Mouse (Mus musculus) forebrain, postnatal 0 days (tissue): ENCODE results near the gene Gm8251. TPM values are rescaled to one million over a fixed set of nuclear protein-coding genes. Genes with fewer than 3 reads are reported as not detected.
A peak's percentile ranks its signal among the peaks of the same experiment; 100 is the strongest.

Source experiments
- ATAC-seq: fragments of 200-750 bp; cut with Nextera tagmentation; 2 replicates; pipeline ENCODE4 v1.8.0; 2017; ENCODE audit warnings: mild to moderate bottlenecking, moderate library complexity
- DNase-seq: peaks from one replicate; pipeline ENCODE4 v3.0.0-alpha.2; 2015
- H3K27ac ChIP-seq: fragments of 300-500 bp; sonication (generic); 2 replicates; pipeline ENCODE4 v1.5.1; 2014; ENCODE audit warnings: low read depth, mild to moderate bottlenecking, antibody characterized with exemption, low read length, moderate library complexity, mixed read lengths
- H3K27me3 ChIP-seq: fragments of 300-500 bp; sonication (generic); 2 replicates; pipeline ENCODE4 v1.6.1; 2014; ENCODE audit warnings: mild to moderate bottlenecking, low read length, mixed read lengths; ENCODE audit not compliant: insufficient read depth
- H3K36me3 ChIP-seq: fragments of 300-500 bp; sonication (generic); 2 replicates; pipeline ENCODE4 v1.6.1; 2014; ENCODE audit warnings: mild to moderate bottlenecking, moderate library complexity; ENCODE audit not compliant: insufficient read depth
- H3K4me1 ChIP-seq: fragments of 300-500 bp; sonication (generic); 2 replicates; pipeline ENCODE4 v1.6.1; 2014; ENCODE audit warnings: antibody characterized with exemption; ENCODE audit not compliant: insufficient read depth
- H3K4me2 ChIP-seq: fragments of 300-500 bp; sonication (generic); 2 replicates; pipeline ENCODE4 v1.6.1; 2014; ENCODE audit warnings: low read depth, mild to moderate bottlenecking, moderate library complexity
- H3K4me3 ChIP-seq: fragments of 300-500 bp; sonication (generic); 2 replicates; pipeline ENCODE4 v1.5.1; 2014; ENCODE audit warnings: low read depth, low read length, mixed read lengths
- H3K9ac ChIP-seq: fragments of 300-500 bp; sonication (generic); 2 replicates; pipeline ENCODE4 v1.6.1; 2014; ENCODE audit warnings: mild to moderate bottlenecking
- H3K9me3 ChIP-seq: fragments of 300-500 bp; sonication (generic); 2 replicates; pipeline ENCODE4 v1.6.1; 2016; ENCODE audit warnings: low read length
- CTCF ChIP-seq: sonication (generic); IDR thresholded peaks from 2 replicates; pipeline ENCODE4 v1.5.1; 2016; ENCODE audit warnings: antibody characterized with exemption, control low read depth, low read depth
- WGBS: fragments of 180-500 bp; shearing (Covaris S2); extraction: QIAGEN DNeasy Blood & Tissue Kit; methylation state at CpG from one replicate; pipeline ENCODE4 v1.1.7; 2014; 5-methylcytosine and 5-hydroxymethylcytosine counted together
- polyA plus RNA-seq: library from polyadenylated mRNA; unstranded; fragments of >200 nt; fragmentation: Nextera tagmentation; extraction: Ambion mirVana; gene quantifications from 2 replicates; pipeline ENCODE4 v1.2.1, GENCODE M21; 2015
- total RNA-seq: library from RNA; depleted of rRNA; stranded (reverse); fragments of >200 nt; gene quantifications from 2 replicates; pipeline ENCODE4 v1.2.3, GENCODE M21; 2014; rRNA removed

The Gm8251 gene
- 0.05 TPM in 1 of 2 replicates, not detected in the other for total RNA-seq
- polyA plus RNA-seq: not detected in 2 replicates

DNA sequence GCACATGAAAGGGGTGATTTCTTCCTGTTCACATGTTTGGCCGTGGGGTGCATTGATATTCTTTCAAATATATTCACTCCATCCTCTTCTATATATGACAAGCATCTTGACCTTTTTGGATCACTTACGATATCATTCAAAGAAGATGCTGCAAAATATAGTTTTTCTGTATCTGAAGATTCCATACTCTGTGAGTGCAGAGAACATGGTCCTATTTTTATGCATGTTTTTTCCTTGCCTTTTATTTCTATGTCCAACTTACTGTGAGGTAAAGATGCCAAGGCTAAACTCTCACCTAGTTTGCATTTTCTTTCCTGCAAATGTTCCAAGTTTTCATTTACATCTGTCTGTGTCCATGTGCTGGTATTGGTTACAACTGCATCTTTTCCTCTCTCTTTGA lies at the start of gene Gm8251:
Gm8251 (minus strand) TSS at position 101 of the 400 bp plus-strand sequence.
- Histone ChIP-seq H3K9me3 (no peaks in the 10 kb centered on the region), H3K27me3 (no peaks in the 10 kb centered on the region), H3K27ac (no peak within 1 kb of the TSS), H3K4me2 (no peak within 1 kb of the TSS), H3K9ac (no peak within 1 kb of the TSS), H3K36me3 (no peaks in the 10 kb centered on the region), H3K4me1 (no peaks in the 10 kb centered on the region), H3K4me3 (no peak within 1 kb of the TSS)
- 92% methylated on average over 2 of the region's 2 CpGs for whole genome bisulfite sequencing
- no peak for TF ChIP-seq CTCF
- ATAC-seq: no peak
- DNase-seq: no peak

DNA sequence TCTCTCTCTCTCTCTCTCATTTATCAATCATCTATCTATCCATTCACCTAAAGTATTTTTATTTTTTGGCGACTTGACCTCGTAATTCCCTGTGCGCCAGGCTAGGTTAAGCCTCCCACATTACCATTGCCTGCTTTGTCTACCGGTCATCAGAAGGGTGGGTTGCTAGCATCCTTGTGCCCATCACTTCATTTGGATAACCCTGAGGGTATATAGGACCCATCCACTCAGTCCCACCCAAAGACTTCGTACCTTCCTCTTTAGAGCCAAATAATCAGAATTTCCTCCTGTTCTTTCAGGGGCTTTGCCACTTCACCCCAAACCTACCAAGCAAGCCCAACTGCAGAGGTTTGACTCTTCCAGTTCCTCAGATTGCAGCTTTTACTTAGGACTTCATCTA lies 41.2 kb upstream of the Gm8251 start:
- H3K9ac ChIP-seq: 0 out of 2 replicates have a peak overlapping the region, but pooled peaks have one; percentile 10
- no peaks in the 10 kb centered on the region for H3K9me3 ChIP-seq
- TF ChIP-seq CTCF: no peak
- 11% methylated on average over 5 of the region's 5 CpGs for WGBS
- peak overlapping the region; percentile 65 for H3K4me2 ChIP-seq
- H3K4me1 ChIP-seq: peaks cover 2% of the 10 kb centered on the region; the same call in 1 of the 2 replicates
- H3K27ac ChIP-seq: no peak overlapping the region
- peak overlapping the region; percentile 92 for H3K4me3 ChIP-seq
- peak; percentile 3 for DNase-seq
- peaks cover 8% of the 10 kb centered on the region for H3K36me3 ChIP-seq
- no peaks in the 10 kb centered on the region for H3K27me3 ChIP-seq
- no peak for ATAC-seq

DNA sequence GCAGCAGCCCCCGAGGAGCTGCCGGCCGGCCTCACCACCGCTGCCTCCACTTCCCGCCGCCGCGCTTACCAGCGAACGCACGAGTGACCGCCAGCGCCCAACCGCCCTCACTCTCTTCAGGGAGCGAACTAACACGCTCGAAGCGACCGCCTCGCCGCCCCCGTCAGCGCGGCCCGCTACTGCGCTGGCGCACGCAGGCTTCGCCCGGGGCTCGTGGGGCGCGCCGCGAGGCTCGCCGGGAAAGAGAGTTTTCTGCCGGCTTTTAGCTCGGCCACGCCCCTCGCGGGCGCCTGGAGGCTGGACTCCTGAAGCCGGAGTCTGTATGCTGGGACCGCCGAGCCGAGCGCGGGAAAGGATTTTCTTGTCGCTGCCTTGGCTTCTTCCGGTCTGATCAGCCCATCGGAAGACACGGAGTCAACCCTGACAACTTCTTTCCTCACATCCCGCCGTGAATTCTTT lies 40.6 kb upstream of the Gm8251 start, which contains the start of gene Tex30:
Tex30 (minus strand) TSS at position 183 of the 459 bp plus-strand sequence.
- peaks cover 2% of the 10 kb centered on the region; the same call in 1 of the 2 replicates for H3K4me1 ChIP-seq
- no peaks in the 10 kb centered on the region for H3K27me3 ChIP-seq
- TF ChIP-seq CTCF: peak; percentile 6; the same call in 1 of the 2 replicates
- WGBS: 0% methylated on average over 54 of the region's 55 CpGs
- peaks cover 4% of the 10 kb centered on the region for H3K36me3 ChIP-seq
- peak within 1 kb of the TSS; percentile 92 for H3K4me3 ChIP-seq
- DNase-seq: peak; percentile 97
- peak within 1 kb of the TSS; percentile 61 for H3K9ac ChIP-seq
- peak within 1 kb of the TSS; percentile 65 for H3K4me2 ChIP-seq
- H3K9me3 ChIP-seq: no peaks in the 10 kb centered on the region
- ATAC-seq: peak; percentile 99
- H3K27ac ChIP-seq: peak within 1 kb of the TSS; percentile 77

DNA sequence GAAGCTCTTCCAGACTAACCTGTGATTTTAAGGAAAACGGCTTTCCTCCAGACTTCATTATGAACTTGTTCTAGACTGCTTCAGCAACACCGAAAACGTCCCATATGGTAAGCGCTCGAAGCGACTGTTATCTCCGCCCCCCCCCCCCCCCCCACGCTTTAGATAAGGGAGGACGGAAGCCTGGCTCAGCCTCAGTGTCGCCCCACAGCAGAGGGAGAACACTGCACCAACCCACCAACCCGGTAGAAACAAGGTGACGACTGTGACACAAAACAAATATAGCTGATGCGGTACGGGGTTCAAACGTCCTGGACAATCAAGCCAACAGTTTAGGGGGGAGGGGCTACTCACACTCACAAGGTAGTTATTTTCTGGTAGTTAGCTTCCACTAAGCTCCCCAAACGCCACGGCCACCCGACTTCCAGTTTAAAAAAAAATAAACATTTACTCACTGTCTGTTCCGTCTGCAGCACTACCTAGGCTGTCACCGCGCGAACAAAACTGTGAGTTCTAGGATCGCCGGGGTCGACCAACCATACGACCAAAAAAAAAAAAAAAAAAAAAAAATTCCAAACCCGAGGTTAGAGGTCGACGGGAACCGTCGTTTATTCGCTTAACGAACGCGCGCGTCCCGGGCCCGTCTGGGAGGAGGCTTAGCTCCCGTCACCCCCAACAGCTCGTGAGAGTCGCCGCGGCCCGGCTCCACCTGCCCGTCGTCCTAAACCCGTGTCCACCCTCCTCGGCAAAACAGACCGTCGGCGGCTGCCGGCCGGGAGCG lies 39.9 kb upstream of the Gm8251 start:
- ATAC-seq: peak; percentile 53

DNA sequence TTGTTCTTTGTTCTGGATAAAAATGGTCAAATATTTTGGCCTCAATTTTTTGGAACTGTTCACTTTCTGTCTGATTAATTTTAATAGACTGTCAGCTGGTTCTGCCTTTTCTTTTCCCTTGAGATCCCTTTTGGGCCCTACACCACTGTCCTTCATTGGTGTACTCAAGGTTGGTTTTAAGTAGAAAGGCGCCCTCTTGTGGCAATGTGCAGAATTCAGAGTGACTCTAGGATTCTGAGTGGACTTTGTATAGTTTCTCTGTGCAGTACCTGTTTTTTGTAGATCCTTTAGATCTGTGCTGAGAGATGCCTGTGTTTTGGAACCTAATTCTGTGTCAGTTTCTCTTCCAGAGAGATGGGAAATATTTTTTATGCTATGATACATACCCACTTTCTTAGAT lies 2.9 kb upstream of the Gm8251 start:
- H3K4me2 ChIP-seq: no peak overlapping the region
- no peaks in the 10 kb centered on the region for H3K27me3 ChIP-seq
- H3K4me3 ChIP-seq: no peak overlapping the region
- H3K4me1 ChIP-seq: no peaks in the 10 kb centered on the region
- 0% methylated on average over 1 of the region's 1 CpGs for WGBS
- no peak overlapping the region for H3K9ac ChIP-seq
- H3K36me3 ChIP-seq: no peaks in the 10 kb centered on the region
- peak; percentile 48; the same call in 1 of the 2 replicates for ATAC-seq
- no peaks in the 10 kb centered on the region for H3K9me3 ChIP-seq
- TF ChIP-seq CTCF: peak; percentile 64
- no peak overlapping the region for H3K27ac ChIP-seq
- peak; percentile 59 for DNase-seq

More for the DNA sequence above, 39.9 kb upstream of the Gm8251 start:
- peak; percentile 6; the same call in 1 of the 2 replicates for TF ChIP-seq CTCF
- Histone ChIP-seq H3K9me3 (no peaks in the 10 kb centered on the region), H3K4me2 (peak overlapping the region; percentile 65), H3K4me1 (peaks cover 2% of the 10 kb centered on the region; the same call in 1 of the 2 replicates), H3K9ac (peak overlapping the region; percentile 61), H3K36me3 (peaks cover 4% of the 10 kb centered on the region), H3K4me3 (peak overlapping the region; percentile 92), H3K27me3 (no peaks in the 10 kb centered on the region), H3K27ac (peak overlapping the region; percentile 77)
- peak; percentile 46 for DNase-seq
- 1% methylated on average over 55 of the region's 55 CpGs for WGBS

DNA sequence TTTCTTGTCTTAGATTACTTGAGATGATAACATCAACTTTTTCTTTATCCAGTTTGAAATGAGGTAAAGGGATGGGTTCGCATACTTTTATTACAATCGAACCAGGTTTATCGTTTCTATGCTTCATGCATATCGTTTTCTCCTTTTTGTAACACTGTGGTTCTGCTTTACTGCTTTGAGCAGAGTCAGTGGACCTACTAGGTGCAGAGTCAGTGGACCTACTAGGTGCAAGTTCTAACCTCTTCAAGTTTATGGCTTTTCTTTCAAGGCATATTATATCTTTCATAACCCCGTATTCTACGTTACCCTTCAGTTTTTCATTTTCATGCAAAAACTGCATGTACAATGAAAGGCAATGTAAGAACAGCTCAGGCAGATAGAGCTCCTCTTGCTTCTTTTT lies 1.7 kb upstream of the Gm8251 start:
- Histone ChIP-seq H3K27me3 (no peaks in the 10 kb centered on the region), H3K9ac (no peak overlapping the region), H3K9me3 (no peaks in the 10 kb centered on the region), H3K4me3 (no peak overlapping the region), H3K36me3 (no peaks in the 10 kb centered on the region), H3K27ac (no peak overlapping the region), H3K4me2 (no peak overlapping the region), H3K4me1 (no peaks in the 10 kb centered on the region)
- DNase-seq: no peak
- no peak for TF ChIP-seq CTCF
- ATAC-seq: no peak
- WGBS: 97% methylated on average over 6 of the region's 6 CpGs

DNA sequence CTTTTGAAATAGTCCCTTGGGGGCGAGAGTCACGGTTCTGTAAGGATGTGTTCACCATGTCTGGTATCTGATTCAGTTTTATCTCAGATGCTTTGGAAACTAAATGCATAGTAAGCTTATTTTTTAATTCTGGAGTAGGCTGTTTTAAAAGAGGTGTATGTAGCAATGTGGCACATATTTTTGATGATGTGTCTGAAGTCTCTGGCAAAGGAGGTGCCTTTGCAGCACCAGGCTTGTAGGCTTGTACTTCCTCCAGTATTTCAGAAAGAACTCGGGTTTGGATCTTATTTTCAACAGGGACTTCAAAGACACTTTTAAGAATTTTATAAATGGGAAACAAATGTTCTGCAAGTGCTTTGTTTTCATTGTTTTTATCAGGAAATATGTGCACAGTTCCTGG lies 3.9 kb downstream of the Gm8251 start:
- WGBS: 82% methylated on average over 3 of the region's 3 CpGs
- Histone ChIP-seq H3K4me3 (no peak overlapping the region), H3K4me1 (no peaks in the 10 kb centered on the region), H3K9ac (no peak overlapping the region), H3K27ac (no peak overlapping the region), H3K9me3 (no peaks in the 10 kb centered on the region), H3K36me3 (no peaks in the 10 kb centered on the region), H3K27me3 (no peaks in the 10 kb centered on the region), H3K4me2 (no peak overlapping the region)
- no peak for TF ChIP-seq CTCF
- ATAC-seq (no peak), DNase-seq (no peak)
